Mouse (Mus musculus): ENCODE measurements around the gene Tpk1.

Gene Tpk1

DNA sequence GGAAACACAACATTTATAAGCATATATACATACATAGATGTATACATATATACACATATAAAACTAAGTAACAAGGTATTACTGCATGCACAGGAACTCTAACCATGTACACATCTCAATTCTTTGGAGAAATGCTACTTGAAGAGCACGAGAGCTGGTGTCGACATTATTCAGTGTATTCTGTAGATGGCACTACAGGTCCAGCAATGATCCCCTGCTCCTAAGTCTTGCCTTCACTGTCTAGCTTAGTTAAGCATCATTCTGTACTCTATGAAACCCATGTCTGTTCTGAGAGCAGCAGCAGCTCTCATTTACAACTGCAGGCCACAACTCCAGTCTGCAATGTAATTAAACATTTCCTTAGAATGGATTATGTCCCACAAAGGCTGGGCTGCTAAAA, 270.5 kb downstream of the Tpk1 start:
- H3K27me3 ChIP-seq (ENCODE audit: control insufficient read depth, insufficient read depth, low read length, poor library complexity, severe bottlenecking): no peaks in the 10 kb centered on the region
- H3K36me3 ChIP-seq (ENCODE audit: control insufficient read depth, insufficient read depth, low read length, poor library complexity, severe bottlenecking): no peaks in the 10 kb centered on the region
- DNase-seq (ENCODE audit: low read depth, low spot score): peak; percentile 7

DNA sequence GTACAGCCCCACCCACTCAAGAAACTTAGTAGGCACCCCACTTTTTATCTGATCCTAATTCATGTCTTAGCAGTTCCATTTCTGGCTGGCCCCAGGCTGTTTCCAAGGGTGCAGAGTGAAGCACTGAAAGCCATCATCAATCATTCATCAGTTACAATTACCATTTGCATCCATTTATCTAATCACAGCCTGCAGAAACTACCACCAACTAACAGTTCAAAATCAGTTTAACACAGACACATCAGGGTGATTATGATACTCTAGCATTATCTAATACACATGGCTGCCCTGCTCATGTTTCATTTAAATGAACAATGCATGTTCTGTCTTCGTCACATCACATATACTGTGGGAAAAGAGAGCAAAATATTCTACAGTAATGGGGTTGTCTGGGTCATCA, 274.7 kb downstream of the Tpk1 start:
- no peaks in the 10 kb centered on the region for H3K36me3 ChIP-seq (ENCODE audit: control insufficient read depth, insufficient read depth, low read length, poor library complexity, severe bottlenecking)
- H3K27me3 ChIP-seq (ENCODE audit: control insufficient read depth, insufficient read depth, low read length, poor library complexity, severe bottlenecking): no peaks in the 10 kb centered on the region

DNA sequence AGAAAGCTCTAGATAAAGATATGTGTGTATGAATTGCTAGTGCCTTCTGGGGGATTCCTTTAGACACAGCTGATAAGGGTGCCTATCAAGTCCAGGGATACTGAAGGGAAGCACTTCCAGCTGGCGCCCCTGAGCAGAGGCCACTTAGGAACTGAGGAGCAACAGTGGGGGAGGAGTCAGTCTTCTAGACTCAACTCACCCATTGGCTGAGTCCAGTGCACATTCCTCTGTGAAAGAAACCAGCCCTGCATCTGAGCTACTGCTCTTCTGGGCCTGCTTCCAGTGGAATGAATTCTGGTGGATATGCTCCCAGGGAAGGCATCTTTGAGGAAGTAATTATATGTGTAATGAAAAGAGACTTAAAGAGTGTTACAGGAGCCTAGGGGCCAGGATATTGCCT, 278.8 kb downstream of the Tpk1 start:
- DNase-seq (ENCODE audit: low read depth, low spot score): no peak
- Histone ChIP-seq H3K36me3 (ENCODE audit: control insufficient read depth, insufficient read depth, low read length, poor library complexity, severe bottlenecking) (no peaks in the 10 kb centered on the region), H3K27me3 (ENCODE audit: control insufficient read depth, insufficient read depth, low read length, poor library complexity, severe bottlenecking) (no peaks in the 10 kb centered on the region)

More for the DNA sequence above, 274.7 kb downstream of the Tpk1 start:
- DNase-seq (ENCODE audit: low read depth, low spot score): no peak

DNA sequence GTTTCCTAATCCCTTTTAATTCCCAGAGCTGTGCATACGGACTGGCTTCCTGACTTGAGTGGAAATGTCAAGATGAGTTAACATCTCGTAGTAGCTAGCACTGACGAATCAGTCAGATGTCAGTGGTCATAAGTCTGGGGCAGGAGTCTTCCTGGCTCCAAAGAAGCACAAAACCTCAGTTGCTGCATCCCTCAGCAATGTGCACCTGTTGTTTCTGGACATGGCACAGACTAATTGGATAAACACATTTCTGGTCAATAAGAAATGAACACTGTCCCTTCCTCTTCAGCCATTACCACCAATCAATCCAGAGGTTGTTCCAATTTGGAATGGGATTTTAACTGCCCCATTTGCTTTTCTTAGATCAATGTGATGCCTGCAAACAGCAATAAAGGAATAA, 281.2 kb downstream of the Tpk1 start:
- Histone ChIP-seq H3K36me3 (ENCODE audit: control insufficient read depth, insufficient read depth, low read length, poor library complexity, severe bottlenecking) (no peaks in the 10 kb centered on the region), H3K27me3 (ENCODE audit: control insufficient read depth, insufficient read depth, low read length, poor library complexity, severe bottlenecking) (no peaks in the 10 kb centered on the region)
- no peak for DNase-seq (ENCODE audit: low read depth, low spot score)

DNA sequence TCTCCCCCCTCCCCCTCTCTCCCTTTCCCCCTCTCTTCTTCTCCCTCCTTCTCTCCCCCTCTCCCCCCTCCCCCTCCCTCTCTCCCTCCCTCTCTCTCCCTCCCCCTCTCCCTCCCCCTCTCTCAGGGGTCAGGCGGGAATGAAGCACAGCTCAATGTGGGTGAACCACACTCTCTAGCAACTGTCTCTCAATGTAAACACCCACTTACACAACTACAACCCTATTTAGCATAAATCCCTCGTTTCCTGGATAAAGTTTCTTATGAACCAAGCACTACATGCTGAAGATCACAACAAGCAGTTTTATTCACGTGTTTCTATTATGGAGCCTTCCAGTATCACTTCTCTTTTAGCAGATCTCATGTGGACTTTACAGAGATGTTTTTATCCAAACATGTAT, 281.8 kb downstream of the Tpk1 start:
- Histone ChIP-seq H3K27me3 (ENCODE audit: control insufficient read depth, insufficient read depth, low read length, poor library complexity, severe bottlenecking) (no peaks in the 10 kb centered on the region), H3K36me3 (ENCODE audit: control insufficient read depth, insufficient read depth, low read length, poor library complexity, severe bottlenecking) (no peaks in the 10 kb centered on the region)
- no peak for DNase-seq (ENCODE audit: low read depth, low spot score)

DNA sequence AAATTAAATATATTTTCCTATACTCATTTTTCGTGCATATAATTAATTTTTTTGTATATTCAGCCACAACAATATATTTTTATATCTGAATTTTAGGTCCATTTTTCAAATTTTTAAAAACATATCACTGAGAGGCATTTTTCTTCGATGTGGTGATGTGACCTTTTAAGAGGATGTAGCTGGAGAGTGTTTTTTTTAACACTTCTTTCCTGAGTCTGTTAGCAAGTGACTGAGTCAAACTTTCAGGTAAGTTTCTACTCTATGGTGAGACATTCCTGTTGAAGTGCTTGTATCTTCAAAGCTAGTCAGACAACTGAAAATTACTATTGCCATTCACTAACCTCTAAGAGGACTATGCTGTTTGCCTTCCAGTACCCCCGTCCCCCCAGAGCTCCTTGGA, 283.3 kb downstream of the Tpk1 start:
- DNase-seq (ENCODE audit: low read depth, low spot score): no peak
- no peaks in the 10 kb centered on the region for H3K27me3 ChIP-seq (ENCODE audit: control insufficient read depth, insufficient read depth, low read length, poor library complexity, severe bottlenecking)
- H3K36me3 ChIP-seq (ENCODE audit: control insufficient read depth, insufficient read depth, low read length, poor library complexity, severe bottlenecking): no peaks in the 10 kb centered on the region

DNA sequence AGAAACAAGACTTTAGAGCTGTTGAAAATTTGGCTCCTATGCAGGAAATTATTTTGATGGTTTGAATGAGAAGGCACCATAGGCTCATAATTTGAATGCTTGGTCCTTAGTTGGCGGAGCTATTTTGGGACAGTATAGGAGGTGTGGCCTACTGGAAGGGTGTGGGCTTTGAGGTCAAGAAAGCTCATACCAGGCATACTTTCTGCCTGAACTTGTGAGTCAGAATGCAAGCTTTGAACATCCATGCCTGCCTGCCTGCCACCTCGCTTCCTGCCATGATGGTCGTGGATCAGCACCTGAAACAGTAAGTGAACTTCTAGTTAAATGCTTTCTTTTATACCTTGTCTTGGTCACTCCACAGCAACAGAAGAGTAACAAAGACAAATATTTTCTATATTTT, 283.8 kb downstream of the Tpk1 start:
- DNase-seq (ENCODE audit: low read depth, low spot score): no peak
- H3K36me3 ChIP-seq (ENCODE audit: control insufficient read depth, insufficient read depth, low read length, poor library complexity, severe bottlenecking): no peaks in the 10 kb centered on the region
- no peaks in the 10 kb centered on the region for H3K27me3 ChIP-seq (ENCODE audit: control insufficient read depth, insufficient read depth, low read length, poor library complexity, severe bottlenecking)

DNA sequence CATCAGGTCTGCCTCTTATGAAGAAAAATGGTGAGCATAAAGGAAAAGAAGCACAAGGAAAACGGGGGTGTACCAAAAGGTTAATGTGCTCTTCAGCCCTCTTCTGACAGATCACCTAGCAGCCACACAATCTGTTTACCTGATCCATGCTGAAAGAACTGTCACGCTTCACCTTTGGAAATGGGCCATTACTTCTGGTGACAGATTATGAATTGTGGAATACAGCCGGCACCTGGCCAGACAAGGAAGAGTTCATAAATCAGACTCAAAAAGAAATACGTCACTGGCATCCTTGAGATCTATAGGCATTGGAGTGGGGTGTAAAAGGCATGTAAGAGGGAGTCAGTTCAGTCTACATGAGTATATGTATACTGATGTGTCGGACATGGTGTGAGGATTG, 292.9 kb downstream of the Tpk1 start:
- Histone ChIP-seq H3K27me3 (ENCODE audit: control insufficient read depth, insufficient read depth, low read length, poor library complexity, severe bottlenecking) (no peaks in the 10 kb centered on the region), H3K36me3 (ENCODE audit: control insufficient read depth, insufficient read depth, low read length, poor library complexity, severe bottlenecking) (no peaks in the 10 kb centered on the region)
- no peak for DNase-seq (ENCODE audit: low read depth, low spot score)

DNA sequence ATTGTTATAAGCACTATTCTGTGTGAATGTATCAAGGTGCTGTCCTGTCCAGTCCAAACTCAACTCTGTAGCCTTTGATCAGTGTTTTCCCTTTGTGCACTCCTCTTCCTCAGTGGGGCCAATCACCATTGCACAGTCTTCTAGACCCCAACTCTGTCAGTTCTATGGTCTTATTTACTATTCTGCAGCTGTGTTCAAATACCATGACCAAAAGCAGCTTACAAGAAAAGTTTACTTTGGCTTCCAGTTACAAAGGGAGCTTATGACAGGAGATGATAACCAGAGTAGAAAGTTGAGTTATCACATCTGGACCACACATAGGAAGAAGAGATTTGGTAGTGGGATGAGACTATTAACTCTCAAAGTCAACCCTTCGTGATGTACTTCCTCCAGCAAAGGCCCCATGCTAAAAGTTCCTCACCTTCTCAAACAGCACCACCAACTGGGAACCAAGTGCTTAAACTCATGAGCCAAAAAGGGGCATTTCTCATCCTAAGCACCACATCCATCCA, 298.6 kb downstream of the Tpk1 start:
- no peaks in the 10 kb centered on the region for H3K27me3 ChIP-seq (ENCODE audit: control insufficient read depth, insufficient read depth, low read length, poor library complexity, severe bottlenecking)
- no peak for DNase-seq (ENCODE audit: low read depth, low spot score)
- no peaks in the 10 kb centered on the region for H3K36me3 ChIP-seq (ENCODE audit: control insufficient read depth, insufficient read depth, low read length, poor library complexity, severe bottlenecking)

DNA sequence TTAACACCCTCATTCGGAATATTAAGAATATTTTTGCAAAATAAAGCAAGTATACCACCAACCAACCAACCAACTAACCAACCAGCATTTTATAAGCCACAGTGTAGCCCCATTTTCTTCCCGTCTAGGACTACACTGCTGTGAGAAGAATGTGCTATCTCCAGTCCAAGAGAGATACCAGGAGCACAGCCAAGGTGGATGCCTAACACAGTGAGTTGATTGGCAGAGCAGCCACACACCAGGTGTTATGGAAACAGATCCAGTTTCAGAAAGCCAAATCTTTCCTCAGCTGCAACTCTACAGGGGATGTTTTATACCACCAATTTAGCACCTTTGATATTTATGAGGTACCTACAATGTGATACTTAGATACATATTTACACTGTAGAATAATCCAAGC, 299.1 kb downstream of the Tpk1 start:
- no peak for DNase-seq (ENCODE audit: low read depth, low spot score)
- Histone ChIP-seq H3K27me3 (ENCODE audit: control insufficient read depth, insufficient read depth, low read length, poor library complexity, severe bottlenecking) (no peaks in the 10 kb centered on the region), H3K36me3 (ENCODE audit: control insufficient read depth, insufficient read depth, low read length, poor library complexity, severe bottlenecking) (no peaks in the 10 kb centered on the region)

DNA sequence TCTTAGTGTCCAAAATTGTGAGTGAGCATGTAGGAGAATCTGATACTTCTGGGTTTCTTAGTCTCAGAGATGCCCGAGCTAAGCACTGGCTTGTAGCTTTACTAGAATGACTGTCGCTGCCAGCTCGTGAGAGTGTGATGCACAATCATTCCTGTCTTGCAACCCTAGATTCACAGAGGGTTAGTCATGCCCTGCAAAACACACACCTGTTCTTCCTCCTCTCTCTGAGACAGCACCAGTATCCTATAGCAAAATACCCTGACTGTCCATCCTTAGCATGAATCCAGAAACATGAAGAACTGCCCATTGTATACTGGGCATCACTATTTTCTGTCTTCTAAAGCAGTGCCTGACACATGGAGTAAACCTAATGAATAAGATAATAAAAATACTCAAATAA, 302.2 kb downstream of the Tpk1 start:
- no peak for DNase-seq (ENCODE audit: low read depth, low spot score)
- no peaks in the 10 kb centered on the region for H3K27me3 ChIP-seq (ENCODE audit: control insufficient read depth, insufficient read depth, low read length, poor library complexity, severe bottlenecking)
- H3K36me3 ChIP-seq (ENCODE audit: control insufficient read depth, insufficient read depth, low read length, poor library complexity, severe bottlenecking): no peaks in the 10 kb centered on the region

DNA sequence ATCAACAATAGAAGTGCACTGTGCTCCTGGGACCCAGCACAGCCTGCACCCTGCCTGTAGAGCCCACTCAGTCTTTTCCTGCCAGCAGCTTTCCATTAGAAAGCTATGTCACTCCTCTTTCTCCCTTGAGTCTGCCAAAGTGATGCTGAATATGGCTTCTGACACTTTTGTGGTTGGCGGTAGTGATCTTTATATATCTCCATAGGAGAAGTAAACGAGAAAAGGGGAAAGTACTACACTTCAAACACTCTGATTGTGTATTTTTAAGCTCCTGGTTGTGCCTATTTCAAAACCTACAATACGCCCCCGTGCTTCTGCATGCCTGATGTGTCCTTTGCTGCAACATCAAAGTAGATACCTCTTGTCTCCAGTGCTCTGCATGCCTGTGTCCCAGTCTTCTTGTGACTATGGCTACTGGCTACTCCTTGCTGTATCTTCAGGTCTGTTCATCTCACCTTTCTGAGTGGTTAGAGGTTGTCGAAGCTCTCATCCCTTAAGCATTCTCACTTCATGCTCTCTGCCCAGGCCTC, 302.7 kb downstream of the Tpk1 start:
- H3K27me3 ChIP-seq (ENCODE audit: control insufficient read depth, insufficient read depth, low read length, poor library complexity, severe bottlenecking): no peaks in the 10 kb centered on the region
- DNase-seq (ENCODE audit: low read depth, low spot score): no peak
- no peaks in the 10 kb centered on the region for H3K36me3 ChIP-seq (ENCODE audit: control insufficient read depth, insufficient read depth, low read length, poor library complexity, severe bottlenecking)

DNA sequence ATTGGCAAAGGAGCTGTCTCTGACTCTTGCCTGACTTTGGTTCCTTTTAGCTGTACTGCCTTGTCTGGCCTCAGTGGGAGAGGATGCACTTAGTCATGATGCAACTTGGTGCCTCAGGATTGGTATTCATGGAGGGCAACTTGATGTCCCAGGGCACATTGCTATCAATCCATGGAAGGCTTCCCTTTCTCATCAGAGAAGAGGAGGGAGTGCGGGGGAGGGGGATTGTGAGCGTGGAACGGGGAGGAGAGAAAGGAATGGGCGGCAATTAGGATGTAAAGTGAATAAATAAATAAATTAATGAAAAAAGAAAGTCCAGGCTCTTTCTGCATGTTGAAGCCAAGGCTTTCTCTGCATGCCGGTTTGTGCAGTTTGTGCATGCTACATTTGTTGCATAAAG, 304.8 kb downstream of the Tpk1 start:
- Histone ChIP-seq H3K27me3 (ENCODE audit: control insufficient read depth, insufficient read depth, low read length, poor library complexity, severe bottlenecking) (no peaks in the 10 kb centered on the region), H3K36me3 (ENCODE audit: control insufficient read depth, insufficient read depth, low read length, poor library complexity, severe bottlenecking) (no peaks in the 10 kb centered on the region)
- no peak for DNase-seq (ENCODE audit: low read depth, low spot score)

DNA sequence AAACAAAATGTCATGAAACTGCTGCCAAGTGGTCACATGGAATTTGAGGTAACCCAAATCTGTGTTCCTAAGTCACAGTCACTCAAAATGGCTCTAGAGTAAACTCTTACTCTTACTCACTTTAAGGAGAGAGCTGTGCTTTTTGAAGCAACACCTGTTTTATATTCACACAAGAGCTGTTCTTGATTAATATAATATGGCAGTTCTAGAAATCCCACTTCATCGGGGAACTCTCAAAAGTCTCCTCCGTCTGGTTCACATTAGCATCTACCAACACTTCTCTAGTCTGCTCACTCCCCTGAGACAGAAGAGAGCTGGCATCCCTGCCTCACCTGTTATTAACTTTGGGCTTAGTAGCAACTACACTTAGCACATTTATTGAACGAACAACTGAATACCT, 305.9 kb downstream of the Tpk1 start:
- Histone ChIP-seq H3K27me3 (ENCODE audit: control insufficient read depth, insufficient read depth, low read length, poor library complexity, severe bottlenecking) (no peaks in the 10 kb centered on the region), H3K36me3 (ENCODE audit: control insufficient read depth, insufficient read depth, low read length, poor library complexity, severe bottlenecking) (no peaks in the 10 kb centered on the region)
- DNase-seq (ENCODE audit: low read depth, low spot score): no peak

DNA sequence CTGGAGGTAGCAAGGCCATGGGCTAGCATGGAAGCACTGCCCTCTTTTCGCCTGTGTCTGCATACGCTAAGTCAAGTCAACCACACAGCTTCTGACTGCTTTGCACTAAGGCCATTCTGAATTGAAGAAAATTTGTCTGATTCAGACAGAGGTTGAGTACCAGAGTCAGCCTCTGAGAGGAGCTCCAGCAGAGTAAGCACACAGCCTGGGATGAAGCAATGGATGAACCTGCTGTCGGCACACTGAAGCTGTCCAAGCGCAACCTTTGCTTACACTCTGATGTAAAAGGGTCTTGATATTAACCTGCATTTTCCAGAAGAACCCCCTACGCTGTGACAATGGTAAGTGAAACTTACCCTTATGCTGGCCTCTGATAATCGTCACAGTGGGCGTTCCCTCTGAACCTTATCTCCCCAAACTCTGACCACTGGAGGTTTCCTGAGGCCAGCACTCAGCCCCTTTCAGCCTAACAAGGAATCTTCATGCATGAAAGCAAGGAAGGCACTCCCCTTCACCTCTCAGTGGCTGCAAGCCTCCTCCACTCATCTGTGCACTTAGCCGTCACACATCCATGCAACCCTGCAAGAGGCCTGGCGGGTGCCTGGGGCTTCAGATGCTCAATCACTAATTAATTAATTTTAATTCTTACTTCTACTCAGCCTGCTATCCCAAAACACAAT, 311.4 kb downstream of the Tpk1 start:
- H3K36me3 ChIP-seq (ENCODE audit: control insufficient read depth, insufficient read depth, low read length, poor library complexity, severe bottlenecking): no peaks in the 10 kb centered on the region
- DNase-seq (ENCODE audit: low read depth, low spot score): no peak
- no peaks in the 10 kb centered on the region for H3K27me3 ChIP-seq (ENCODE audit: control insufficient read depth, insufficient read depth, low read length, poor library complexity, severe bottlenecking)

DNA sequence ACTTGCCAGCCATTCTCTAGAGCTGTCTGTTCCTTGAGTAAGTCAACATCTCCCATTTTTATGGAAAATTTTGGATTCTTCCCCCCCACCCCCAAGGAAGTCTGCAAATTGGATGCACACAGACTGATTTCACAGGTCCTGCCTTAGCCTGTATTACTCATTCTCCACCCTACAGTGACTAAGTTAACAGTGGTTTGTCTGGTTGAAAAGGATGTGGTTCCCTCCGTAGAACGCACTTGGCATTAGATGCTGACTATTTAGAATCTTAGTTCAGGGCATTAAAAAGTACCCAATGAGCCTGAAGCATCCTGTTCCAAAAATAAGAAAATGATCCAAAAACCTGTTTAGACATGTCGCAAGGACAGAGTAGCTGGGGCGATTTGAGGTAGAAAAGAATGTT, 312.6 kb downstream of the Tpk1 start:
- DNase-seq (ENCODE audit: low read depth, low spot score): no peak
- Histone ChIP-seq H3K36me3 (ENCODE audit: control insufficient read depth, insufficient read depth, low read length, poor library complexity, severe bottlenecking) (no peaks in the 10 kb centered on the region), H3K27me3 (ENCODE audit: control insufficient read depth, insufficient read depth, low read length, poor library complexity, severe bottlenecking) (no peaks in the 10 kb centered on the region)
